Mouse (Mus musculus) brain, embryonic 14.5 days (tissue): ENCODE results near the gene Notch2. TPM values are rescaled to one million over a fixed set of nuclear protein-coding genes. Genes with fewer than 3 reads are reported as not detected.

Experiments used
- DNase-seq: peaks from one replicate; pipeline ENCODE4 v3.0.0-alpha.2; 2011; ENCODE audit warnings: low read depth
- CTCF ChIP-seq: fragments of 200-500 bp; IDR thresholded peaks from 2 replicates; pipeline ENCODE4 v1.5.1; 2012; ENCODE audit warnings: inconsistent platforms, mild to moderate bottlenecking, moderate library complexity, borderline replicate concordance; ENCODE audit not compliant: insufficient read depth, insufficient read length; ENCODE audit errors: extremely low read depth
- POLR2A ChIP-seq: fragments of 200-500 bp; IDR thresholded peaks from 2 replicates; pipeline ENCODE4 v1.6.1; 2012; ENCODE audit warnings: mild to moderate bottlenecking, inconsistent platforms, borderline replicate concordance; ENCODE audit not compliant: poor library complexity, insufficient read depth, insufficient read length, severe bottlenecking; ENCODE audit errors: extremely low read depth
- polyA plus RNA-seq: library from polyadenylated mRNA; depleted of rRNA; stranded (reverse); fragments of >200 nt; gene quantifications from 2 replicates; pipeline ENCODE4 v1.2.3, GENCODE M21; 2012

The Notch2 gene
- polyA plus RNA-seq, 1 experiment = 18.2 TPM

GRCm38 (mm10) chr3:98072570-98072969 lies 59.2 kb downstream of the Notch2 start:
- no peak for DNase-seq
- TF ChIP-seq POLR2A = no peak
- no peak for TF ChIP-seq CTCF

- DNase-seq = no peak
- TF ChIP-seq CTCF = no peak
Measured at GRCm38 (mm10) chr3:98073545-98073944, 60.2 kb downstream of the Notch2 start.

GRCm38 (mm10) chr3:98074622-98075231 lies 61.4 kb downstream of the Notch2 start:
- DNase-seq = no peak

GRCm38 (mm10) chr3:98077866-98078265 lies 64.5 kb downstream of the Notch2 start:
- TF ChIP-seq CTCF (no peak), POLR2A (no peak)
- DNase-seq = no peak

More at GRCm38 (mm10) chr3:98074622-98075231, 61.4 kb downstream of the Notch2 start:
- TF ChIP-seq POLR2A = no peak
- no peak for TF ChIP-seq CTCF

- no peak for DNase-seq
- TF ChIP-seq POLR2A (no peak), CTCF (no peak)
Measured at GRCm38 (mm10) chr3:98078816-98079215, 65.5 kb downstream of the Notch2 start.

GRCm38 (mm10) chr3:98079601-98080215 lies 66.4 kb downstream of the Notch2 start:
- no peak for TF ChIP-seq CTCF
- no peak for TF ChIP-seq POLR2A
- DNase-seq = no peak

GRCm38 (mm10) chr3:98080630-98081029 lies 67.3 kb downstream of the Notch2 start:
- no peak for TF ChIP-seq CTCF
- no peak for TF ChIP-seq POLR2A
- no peak for DNase-seq

- TF ChIP-seq POLR2A (no peak), CTCF (no peak)
- DNase-seq = no peak
Measured at GRCm38 (mm10) chr3:98082188-98082587, 68.9 kb downstream of the Notch2 start.

- TF ChIP-seq CTCF (no peak), POLR2A (no peak)
Measured at GRCm38 (mm10) chr3:98082972-98083371, 69.6 kb downstream of the Notch2 start.

GRCm38 (mm10) chr3:98084061-98084655 lies 70.8 kb downstream of the Notch2 start:
- no peak for DNase-seq
- TF ChIP-seq CTCF = no peak
- no peak for TF ChIP-seq POLR2A

More at GRCm38 (mm10) chr3:98082972-98083371, 69.6 kb downstream of the Notch2 start:
- DNase-seq = no peak

GRCm38 (mm10) chr3:98084870-98085269 lies 71.5 kb downstream of the Notch2 start:
- DNase-seq = no peak
- TF ChIP-seq CTCF = no peak
- no peak for TF ChIP-seq POLR2A
